Mouse (Mus musculus): ENCODE data around the gene 2310011J03Rik. TPM values are rescaled to one million over a fixed set of nuclear protein-coding genes. Genes with fewer than 3 reads are reported as not detected.

The 2310011J03Rik gene
- total and polyA plus RNA-seq, 3 experiments, result 34.6 to 46.8 (median 37.5) TPM

DNA sequence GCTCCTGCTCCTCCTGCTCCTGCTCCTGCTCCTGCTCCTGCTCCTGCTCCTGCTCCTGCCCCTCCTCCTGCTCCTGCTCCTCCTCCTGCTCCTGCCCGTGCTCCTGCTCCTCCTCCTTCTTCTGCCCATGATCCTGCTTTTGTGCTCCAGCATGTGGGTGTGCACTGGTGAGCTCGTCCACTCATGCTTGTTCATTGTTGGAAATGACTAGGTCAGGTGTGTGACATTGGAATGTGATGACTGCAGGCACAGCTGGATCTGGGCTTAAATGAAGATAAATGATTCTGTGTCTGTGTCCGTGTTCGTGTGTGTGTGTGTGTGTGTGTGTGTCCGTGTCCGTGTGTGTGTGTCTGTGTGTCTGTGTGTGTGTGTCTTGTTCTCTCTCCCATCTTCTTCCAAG lies 48.1 kb upstream of the 2310011J03Rik start:
- H3K9ac ChIP-seq (ENCODE audit: insufficient read depth, low read depth), result no peak overlapping the region
- peaks cover 7% of the 10 kb centered on the region for H3K9me3 ChIP-seq (replicated peaks; ENCODE audit: low read length)
- no peaks in the 10 kb centered on the region for H3K79me2 ChIP-seq (replicated peaks; ENCODE audit: control insufficient read depth, extremely low read depth, insufficient read depth, poor library complexity, severe bottlenecking)
- no peak for TF ChIP-seq USF1 (IDR thresholded peaks at IDR 0.05; ENCODE audit: low read depth, low read length)
- no peak for TF ChIP-seq KAT2A (IDR thresholded peaks at IDR 0.05; ENCODE audit: insufficient replicate concordance, low read length)
- no peak for TF ChIP-seq CHD1 (IDR thresholded peaks at IDR 0.05; ENCODE audit: low read depth, low read length)
- TF ChIP-seq CHD2 (IDR thresholded peaks at IDR 0.05; ENCODE audit: low read length), result no peak
- TF ChIP-seq MEF2A (IDR thresholded peaks at IDR 0.05; ENCODE audit: borderline replicate concordance, low read depth, low read length), result no peak
- no peak for TF ChIP-seq USF2 (conservative IDR thresholded peaks at IDR 0.05; ENCODE audit: low read depth, low read length)
- no peak for TF ChIP-seq ELF1 (IDR thresholded peaks at IDR 0.05; ENCODE audit: low read depth, low read length)
- no peak for TF ChIP-seq NRF1 (IDR thresholded peaks at IDR 0.05; ENCODE audit: low read depth, low read length)
- no peak for TF ChIP-seq RAD21 (IDR thresholded peaks at IDR 0.05; ENCODE audit: low read depth, low read length)
- no peak for TF ChIP-seq BHLHE40 (IDR thresholded peaks at IDR 0.05; ENCODE audit: low read depth, low read length)
- no peak for TF ChIP-seq ETS1 (conservative IDR thresholded peaks at IDR 0.05; ENCODE audit: low read depth, low read length)
- H3K4me2 ChIP-seq (ENCODE audit: insufficient read depth, low read depth, poor library complexity, severe bottlenecking), result no peak overlapping the region
- in situ Hi-C loops (cut with MboI; ENCODE audit: low pct_ligation_motif_present, low pct_unique_long_range_greater_than_20kb, low sequenced_read_pairs), result no loop called here
- dilution Hi-C loops (cut with MboI; ENCODE audit: extremely low pct_ligation_motif_present, extremely low pct_unique_long_range_greater_than_20kb, low sequenced_read_pairs), result no loop called here
- H3K4me1 ChIP-seq (ENCODE audit: control insufficient read depth in 1 of 2, insufficient read depth in 2 of 2), result peaks cover 6 to 15% of the 10 kb centered on the region in 2 experiments
- peaks cover 56% of the 10 kb centered on the region for H3K27me3 ChIP-seq (replicated peaks)
- no peak overlapping the region for H3K4me3 ChIP-seq (replicated peaks in 1 of 3; ENCODE audit: low read depth in 2 of 3, low read length in 2 of 3, poor library complexity in 1 of 3)
- no peaks in the 10 kb centered on the region for H3K36me3 ChIP-seq (replicated peaks in 1 of 2; ENCODE audit: control insufficient read depth in 1 of 2, insufficient read depth in 1 of 2, low read length in 1 of 2)
- no peak for DNase-seq (ENCODE audit: extremely low read depth)
- H3K27ac ChIP-seq (ENCODE audit: insufficient read depth, low read depth), result no peak overlapping the region

DNA sequence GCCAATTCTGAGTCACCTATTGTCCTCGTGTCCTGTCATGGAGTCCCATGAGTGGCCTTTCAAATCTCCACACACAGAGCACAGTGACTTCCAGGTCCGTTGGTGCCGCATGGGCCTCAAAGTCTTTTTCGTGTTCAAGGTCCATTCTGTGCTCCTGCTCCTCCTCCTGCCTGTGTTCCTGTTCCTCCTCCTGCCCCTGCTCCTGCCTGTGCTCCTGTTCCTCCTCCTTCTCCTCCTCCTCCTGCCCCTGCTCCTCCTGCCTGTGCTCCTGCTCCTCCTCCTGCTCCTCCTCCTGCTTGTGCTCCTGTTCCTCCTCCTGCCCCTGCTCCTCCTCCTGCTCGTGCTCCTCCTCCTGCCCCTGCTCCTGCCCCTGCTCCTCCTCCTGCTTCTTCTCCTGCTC lies 47.6 kb upstream of the 2310011J03Rik start:
- no peak overlapping the region for H3K4me3 ChIP-seq (replicated peaks in 1 of 3; ENCODE audit: low read depth in 2 of 3, low read length in 2 of 3, poor library complexity in 1 of 3)
- H3K4me1 ChIP-seq (ENCODE audit: control insufficient read depth in 1 of 2, insufficient read depth in 2 of 2), result peaks cover 6 to 15% of the 10 kb centered on the region in 2 experiments
- H3K9ac ChIP-seq (ENCODE audit: insufficient read depth, low read depth), result no peak overlapping the region
- dilution Hi-C loops (cut with MboI; ENCODE audit: extremely low pct_ligation_motif_present, extremely low pct_unique_long_range_greater_than_20kb, low sequenced_read_pairs), result no loop called here
- no peaks in the 10 kb centered on the region for H3K79me2 ChIP-seq (replicated peaks; ENCODE audit: control insufficient read depth, extremely low read depth, insufficient read depth, poor library complexity, severe bottlenecking)
- peaks cover 59% of the 10 kb centered on the region for H3K27me3 ChIP-seq (replicated peaks)
- DNase-seq (ENCODE audit: extremely low read depth), result no peak
- H3K4me2 ChIP-seq (ENCODE audit: insufficient read depth, low read depth, poor library complexity, severe bottlenecking), result no peak overlapping the region
- TF ChIP-seq USF1 (IDR thresholded peaks at IDR 0.05; ENCODE audit: low read depth, low read length) (no peak), BHLHE40 (IDR thresholded peaks at IDR 0.05; ENCODE audit: low read depth, low read length) (no peak), EP300 (IDR thresholded peaks at IDR 0.05; ENCODE audit: low read length) (no peak), IRF4 (IDR thresholded peaks at IDR 0.05; ENCODE audit: low read depth, low read length) (no peak), JUND (conservative IDR thresholded peaks at IDR 0.05; ENCODE audit: low read depth, low read length) (no peak), TBP (conservative IDR thresholded peaks at IDR 0.05; ENCODE audit: low read depth, low read length) (no peak), SMC3 (IDR thresholded peaks at IDR 0.05; ENCODE audit: low read depth, low read length) (no peak), TCF12 (IDR thresholded peaks at IDR 0.05; ENCODE audit: low read depth, low read length) (no peak), ETS1 (conservative IDR thresholded peaks at IDR 0.05; ENCODE audit: low read depth, low read length) (no peak), CHD2 (IDR thresholded peaks at IDR 0.05; ENCODE audit: low read length) (no peak), CTCF (conservative IDR thresholded peaks at IDR 0.05 in 1 of 2, IDR thresholded peaks at IDR 0.05 in 1 of 2; ENCODE audit: low read depth in 2 of 2, low read length in 2 of 2) (no peak), PAX5 (IDR thresholded peaks at IDR 0.05; ENCODE audit: low read length) (no peak), SIN3A (IDR thresholded peaks at IDR 0.05; ENCODE audit: low read length) (no peak), POLR2A (IDR thresholded peaks at IDR 0.05; ENCODE audit: low read depth, low read length) (no peak), POLR2AphosphoS2 (IDR thresholded peaks at IDR 0.05; ENCODE audit: low read depth, low read length) (no peak)
- in situ Hi-C loops (cut with MboI; ENCODE audit: low pct_ligation_motif_present, low pct_unique_long_range_greater_than_20kb, low sequenced_read_pairs), result no loop called here
- peaks cover 9% of the 10 kb centered on the region for H3K9me3 ChIP-seq (replicated peaks; ENCODE audit: low read length)
- H3K27ac ChIP-seq (ENCODE audit: insufficient read depth, low read depth), result no peak overlapping the region
- H3K36me3 ChIP-seq (replicated peaks in 1 of 2; ENCODE audit: control insufficient read depth in 1 of 2, insufficient read depth in 1 of 2, low read length in 1 of 2), result no peaks in the 10 kb centered on the region

All from CH12.LX (cell line).